Mouse (Mus musculus): ENCODE data around the gene Tmem136.

The Tmem136 gene

DNA sequence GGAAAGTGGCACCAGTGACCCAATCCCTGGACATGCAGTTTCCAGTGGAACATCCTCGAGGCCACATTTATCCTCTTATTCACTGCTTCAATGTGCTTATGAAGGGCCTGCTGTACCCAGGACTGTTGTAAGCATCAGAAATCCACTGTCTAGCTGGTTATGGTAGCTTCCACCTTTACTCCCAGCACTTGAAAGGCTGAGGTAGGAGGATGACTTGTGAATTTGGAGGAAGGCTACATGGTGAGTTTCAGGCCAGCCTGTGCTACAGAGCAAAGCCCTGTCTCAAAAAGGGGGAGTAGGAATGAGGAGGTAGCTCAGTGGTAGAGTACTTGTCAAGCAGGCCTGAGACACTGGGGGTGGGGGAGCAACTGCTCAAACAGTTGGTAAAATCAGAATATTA lies 8.3 kb downstream of the Tmem136 start:
- no peak for DNase-seq

DNA sequence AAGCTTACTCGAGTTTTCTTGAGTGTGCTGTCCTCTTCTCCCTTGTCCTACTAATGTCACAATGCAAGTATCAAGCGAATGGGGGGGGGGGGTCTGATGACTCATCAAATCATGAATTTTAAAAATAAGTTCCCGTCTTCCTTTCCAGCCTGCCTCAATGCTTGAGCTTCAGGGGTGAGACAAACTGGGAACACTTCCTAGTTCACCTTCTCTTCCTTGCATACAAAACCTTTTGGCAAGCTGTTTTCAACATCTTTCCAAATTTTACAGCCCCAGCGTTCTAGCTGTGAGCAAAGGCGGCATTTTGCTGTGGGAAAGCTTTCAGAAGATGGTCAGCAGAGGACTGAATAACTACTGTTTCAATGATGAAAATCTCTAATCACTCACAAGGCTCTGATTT lies 8.8 kb downstream of the Tmem136 start:
- no peak for DNase-seq

DNA sequence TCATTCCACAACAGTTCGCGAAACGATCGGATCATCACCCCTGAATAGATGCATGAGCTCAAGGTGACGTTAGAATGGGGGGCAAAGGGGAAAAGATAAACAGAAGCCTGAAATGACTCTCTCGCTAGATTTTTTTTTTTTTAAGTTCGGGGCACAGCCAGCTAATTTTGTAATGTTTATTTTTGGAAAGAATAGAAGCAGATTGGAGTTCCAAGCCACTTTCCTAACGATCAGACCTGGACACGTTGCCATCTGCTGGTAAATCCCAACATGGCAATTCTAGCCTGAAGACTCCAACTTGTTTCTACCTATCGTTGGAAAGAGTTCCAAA lies 9.2 kb downstream of the Tmem136 start, which contains the start of gene Arhgef12:
Gene Arhgef12, minus strand, starts transcription at position 53 of the 331 bp plus-strand sequence.
- DNase-seq, result no peak

DNA sequence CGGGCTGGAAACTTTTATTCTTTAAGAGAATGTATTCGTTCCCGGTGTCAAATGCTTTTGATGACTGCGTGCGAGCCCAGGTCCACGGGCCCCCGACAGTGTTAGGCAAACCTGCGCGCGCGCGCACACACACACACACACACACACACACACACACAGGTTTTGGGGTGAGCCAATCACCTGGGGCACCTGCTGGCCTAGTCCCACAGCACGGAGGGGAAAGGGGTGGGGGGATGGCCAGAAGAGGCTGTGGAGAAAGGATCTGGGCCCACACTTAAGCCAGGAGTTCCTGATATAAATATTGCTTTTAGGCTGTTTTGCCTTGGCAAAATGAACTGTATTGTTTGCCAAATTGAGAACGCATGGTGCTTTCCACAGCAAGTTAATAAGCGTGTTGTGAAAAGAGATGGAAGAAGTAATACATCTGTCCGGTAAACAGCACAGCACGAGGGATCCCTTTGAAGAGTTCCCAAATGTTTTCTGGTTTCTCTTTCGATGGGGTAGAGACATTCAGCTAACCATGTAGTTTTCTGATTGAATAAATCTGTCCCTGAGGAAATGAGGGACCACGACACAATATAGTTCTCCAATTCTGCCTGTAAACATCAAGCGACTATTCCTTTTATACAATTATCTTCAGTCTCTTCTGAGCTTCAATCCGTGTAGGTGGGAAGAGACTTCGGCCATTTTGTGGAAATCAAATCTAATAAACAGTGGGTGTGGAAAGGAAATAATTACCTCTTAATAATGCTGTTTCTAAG lies 9.8 kb downstream of the Tmem136 start:
- peak in 1 of 2 experiments; percentile 8 for DNase-seq

DNA sequence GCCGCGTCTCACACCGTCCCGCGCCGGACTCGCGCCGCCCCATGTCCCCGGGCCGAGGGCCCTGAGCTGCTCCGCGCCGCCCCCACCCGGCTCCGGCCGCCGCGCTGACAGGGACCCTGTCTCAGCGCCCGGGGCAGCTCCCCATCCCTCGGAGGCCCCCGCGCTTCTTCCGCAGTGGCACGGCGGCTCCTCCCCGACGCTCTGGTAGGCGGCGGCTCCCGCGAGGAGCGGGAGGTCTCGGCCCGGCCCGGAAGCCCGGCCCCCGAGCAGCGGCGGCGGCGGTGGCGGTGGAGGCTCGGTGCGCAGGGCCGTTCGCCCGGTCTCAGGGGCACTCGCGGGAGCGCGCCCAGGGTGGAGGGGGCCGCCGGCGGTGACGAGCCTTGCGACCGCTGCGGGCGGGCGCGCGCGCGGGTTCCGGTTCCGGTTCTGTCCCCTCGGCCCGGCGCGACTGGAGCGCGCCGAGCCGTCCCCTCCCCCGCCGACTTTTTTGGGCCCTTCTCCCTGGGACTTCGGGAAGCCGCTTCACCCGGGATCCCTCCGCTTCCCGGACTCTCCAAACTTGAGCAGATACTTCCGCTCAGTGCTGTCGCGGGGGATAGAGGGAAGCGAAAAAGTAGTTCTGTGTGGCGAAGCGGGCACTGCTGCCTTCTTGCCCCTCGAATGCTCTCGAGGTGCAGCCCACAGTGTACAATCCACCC lies 10.6 kb downstream of the Tmem136 start:
- peak; percentile 28 to 45 for DNase-seq

DNA sequence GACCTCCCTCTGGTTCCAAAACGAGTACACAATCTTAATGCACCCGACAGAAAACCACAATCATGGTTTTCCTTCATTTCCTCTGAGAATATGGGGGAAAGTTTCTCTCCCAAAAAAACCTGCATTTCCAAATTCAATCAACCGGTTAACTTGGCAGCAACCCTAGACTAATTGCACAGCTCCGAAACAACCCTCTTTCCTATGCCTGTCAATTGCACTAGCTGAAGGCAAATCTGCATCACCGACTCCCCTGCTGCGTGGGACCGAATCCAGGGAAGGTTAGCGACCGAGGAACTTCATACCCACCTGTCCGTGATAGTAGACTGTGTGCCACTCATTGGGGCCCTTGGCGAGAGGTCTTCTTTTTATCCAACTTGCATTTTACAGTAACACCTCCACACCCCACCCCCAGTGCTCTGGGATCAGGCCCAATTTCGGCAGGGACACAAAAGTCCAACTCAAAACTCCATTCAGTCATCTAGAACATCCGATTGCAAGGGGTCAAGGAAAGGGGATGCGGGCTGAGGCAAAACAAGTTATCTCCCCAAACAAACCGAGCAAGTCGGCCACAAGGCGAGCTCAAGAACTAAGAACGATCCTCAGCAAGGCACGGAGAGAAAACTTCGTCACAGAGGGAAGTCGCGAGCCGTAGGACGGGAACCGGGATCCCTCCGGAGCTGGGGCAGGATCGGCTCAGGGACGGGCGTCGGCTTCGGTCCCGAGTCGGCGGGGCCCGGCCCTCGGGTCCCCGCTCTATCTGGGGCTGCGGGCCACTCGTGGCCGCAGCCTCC lies 11.3 kb downstream of the Tmem136 start:
- no peak for DNase-seq

DNA sequence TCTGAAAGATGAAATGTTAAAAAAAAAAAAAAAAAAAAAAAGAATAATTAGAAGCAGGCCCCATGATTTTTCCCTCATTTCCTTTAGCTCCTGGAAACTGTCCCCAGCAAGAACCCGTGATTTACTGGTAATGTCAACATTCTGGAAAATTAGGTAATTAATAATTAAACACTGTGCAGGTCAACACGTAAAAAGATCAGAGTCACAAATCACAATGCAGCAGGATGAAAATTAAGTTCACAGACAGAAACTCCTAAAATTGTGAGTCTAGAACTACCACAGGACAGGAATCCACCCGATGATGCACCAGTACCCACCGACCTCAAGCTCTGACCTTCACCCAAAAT lies 11.9 kb downstream of the Tmem136 start:
- DNase-seq, result no peak

DNA sequence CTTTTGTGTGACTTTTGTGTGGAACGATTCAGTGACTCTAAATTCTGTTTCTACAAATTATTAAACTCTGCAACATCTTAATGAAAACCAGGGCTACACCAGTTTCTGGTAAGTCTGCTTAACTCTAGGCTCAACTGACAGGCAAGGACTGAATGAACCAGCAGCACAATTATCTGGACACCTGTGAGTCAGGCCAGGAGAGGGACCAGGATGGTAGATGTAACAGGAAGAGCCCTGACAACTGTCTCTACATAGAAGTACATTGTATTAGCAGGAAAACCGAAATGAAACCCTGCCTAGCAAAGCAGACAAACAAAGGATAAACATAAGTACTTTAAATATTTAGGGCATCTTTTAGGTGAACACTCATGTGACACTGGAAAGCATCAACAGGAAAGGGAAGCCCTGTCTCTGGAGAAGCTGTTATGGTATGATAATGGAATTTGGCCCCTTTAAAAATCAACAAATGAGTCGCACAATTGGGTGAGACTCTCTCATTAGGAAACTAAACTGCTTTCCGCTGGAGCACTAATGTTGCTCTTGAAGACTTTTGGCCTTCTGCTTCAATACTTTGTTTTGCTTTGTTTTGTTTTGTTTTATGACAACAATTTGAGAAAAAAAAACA lies 12.6 kb downstream of the Tmem136 start:
- DNase-seq, result no peak

DNA sequence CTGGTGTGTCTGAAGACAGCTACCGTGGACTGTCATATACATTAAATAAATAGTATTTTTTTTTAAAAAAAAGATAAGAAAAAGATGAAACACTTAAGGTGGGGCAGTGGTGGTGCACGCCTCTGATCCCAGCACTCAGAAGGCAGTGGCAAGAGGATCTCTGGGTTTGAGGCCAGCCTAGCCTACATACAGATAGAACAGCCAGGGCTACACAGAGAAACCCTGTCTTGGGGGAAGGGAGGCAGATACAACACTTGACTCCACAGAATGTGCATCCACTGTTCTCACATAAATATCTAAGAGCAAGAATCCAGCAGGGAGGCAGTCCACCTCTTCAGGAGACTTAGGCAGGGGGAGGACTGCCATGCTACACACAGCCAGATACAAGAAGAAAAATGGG lies 13.4 kb downstream of the Tmem136 start:
- DNase-seq, result no peak

DNA sequence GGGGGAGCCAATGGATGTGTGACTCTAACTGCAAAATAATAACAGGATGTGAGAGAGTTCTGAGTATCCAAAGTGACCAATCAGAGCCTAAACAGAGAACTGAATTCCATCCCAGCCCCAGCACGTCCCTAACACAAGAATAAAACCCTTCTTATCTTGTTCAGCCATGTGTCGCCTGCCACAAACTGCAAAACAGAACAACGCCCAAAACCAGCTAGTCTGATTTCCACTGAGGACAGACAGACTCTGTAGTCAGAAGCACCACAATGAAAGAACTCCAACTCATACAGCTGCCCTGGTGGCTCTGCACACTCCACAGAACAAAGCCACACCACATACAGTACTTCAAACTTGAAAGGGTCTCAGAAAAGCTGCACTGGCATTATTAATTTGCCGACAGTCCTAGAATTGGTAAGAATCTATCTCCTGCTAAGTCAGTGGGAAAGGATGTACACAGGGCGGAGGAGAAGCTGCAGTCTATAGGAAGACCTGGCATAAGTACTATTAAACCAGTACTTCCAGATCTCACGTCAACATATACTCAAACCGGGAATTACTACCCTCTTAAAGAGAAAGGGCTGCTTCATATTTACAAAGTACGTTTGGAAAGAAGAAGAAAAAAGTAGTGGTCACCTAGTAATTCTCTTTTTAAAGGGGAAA lies 14.3 kb downstream of the Tmem136 start:
- DNase-seq, result no peak

DNA sequence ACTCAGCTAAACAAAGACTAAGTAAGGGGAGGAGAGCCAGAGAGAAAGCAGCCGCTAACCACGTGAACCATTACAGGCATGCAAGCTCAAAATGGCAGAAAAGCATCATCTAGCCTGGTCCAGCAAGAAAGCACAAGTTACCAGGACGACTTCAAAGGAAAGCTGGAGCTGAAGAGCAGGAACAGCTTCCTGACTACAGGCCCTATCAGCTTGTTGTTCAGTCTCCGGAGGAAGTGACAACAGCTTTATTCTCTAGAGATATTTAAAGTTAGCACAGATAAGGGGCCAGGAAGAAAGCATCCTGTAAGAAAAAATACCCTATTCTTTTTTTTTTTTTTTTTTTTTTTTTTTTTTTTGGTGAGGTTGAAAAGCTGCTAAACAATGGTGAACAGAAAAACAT lies 17.4 kb downstream of the Tmem136 start:
- no peak for DNase-seq

DNA sequence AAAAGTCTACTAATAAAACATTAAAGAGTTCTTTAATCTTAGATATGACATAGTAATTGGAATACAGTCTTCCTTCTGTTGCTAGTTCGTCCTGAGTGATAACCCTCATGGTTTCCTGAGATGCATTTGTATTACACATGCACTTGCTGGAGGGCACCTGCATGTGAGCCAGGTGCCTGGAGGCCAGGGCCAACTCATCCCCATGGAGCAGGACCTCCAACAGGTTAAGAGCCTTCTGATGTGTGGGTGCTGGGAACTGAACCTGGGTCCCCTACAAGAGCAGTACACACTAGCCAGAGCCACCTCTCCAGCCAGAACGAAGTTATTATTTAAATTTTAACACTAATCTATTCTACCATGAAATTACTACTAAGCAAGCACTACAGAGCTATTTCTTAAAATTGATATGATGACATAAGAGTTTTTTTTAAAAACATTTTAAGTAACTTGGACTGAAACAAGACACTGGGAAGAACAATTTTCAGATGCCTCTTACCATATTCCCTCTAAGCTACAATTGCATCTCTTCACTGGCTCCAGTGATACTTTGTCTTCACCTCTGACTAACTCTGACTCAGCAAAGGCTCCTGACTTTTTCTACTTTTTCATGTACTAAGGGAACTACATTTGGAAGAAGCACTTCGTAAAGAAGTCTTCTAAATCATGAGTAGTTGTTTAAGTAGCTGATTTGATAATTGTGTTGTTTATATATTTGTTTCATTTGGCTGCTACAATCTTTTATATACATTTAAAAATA lies 18.4 kb downstream of the Tmem136 start:
- DNase-seq, result no peak

DNA sequence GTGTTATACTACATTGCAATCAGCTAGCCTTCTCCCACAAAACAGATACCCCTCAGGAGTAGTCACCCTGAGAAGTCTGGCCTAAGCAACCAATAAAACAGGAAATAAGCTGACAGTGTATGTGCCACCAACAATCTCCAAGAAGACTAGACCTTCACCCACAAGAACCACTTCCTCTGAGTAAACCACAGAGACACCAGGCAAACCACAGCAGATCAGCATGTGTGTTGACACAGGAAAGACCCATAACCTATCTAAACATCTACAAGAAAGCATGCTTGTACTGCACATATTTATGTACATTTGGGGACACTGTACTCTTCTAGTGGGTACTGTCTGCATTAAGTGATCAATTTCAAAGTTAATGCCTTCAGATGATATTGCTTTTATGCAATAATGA lies 20.0 kb downstream of the Tmem136 start:
- DNase-seq, result peak; percentile 25 to 66

DNA sequence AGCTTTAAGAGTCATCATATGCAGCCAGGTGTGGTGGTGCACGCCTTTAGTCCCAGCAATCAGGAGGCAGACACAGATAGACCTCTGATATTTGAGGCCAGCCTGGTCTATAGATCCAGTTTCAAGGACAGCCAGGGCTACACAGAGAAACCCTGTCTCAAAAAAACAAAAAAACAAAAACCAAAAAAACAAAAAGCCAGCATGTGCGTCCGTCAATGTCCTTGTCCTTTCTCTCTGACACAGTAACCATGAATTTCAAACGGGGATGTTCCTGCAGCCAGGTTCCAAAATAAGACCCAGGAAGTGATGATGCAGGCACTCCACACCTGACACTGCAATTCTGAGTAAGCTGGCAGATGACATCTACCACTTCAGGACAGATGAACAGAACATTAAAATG lies 21.5 kb downstream of the Tmem136 start:
- no peak for DNase-seq

DNA sequence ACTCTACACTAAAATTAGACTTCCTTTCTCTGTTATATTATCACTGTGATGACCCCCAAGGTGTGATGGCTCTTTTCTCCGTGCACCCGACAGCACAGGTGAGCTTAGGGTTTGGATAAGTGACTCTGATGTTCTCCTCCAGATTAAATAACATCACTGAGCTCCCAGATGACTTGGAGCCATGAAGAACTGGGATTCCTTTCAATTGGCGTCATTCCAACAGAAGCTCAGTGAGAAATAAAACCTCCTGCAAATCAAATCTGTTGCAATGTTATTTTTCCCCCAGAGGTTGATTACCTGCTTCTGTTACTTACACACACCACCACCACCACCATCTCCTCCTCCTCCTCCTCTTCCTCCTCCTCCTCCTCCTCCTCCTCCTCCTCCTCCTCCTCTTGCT lies 22.6 kb downstream of the Tmem136 start:
- no peak for DNase-seq

DNA sequence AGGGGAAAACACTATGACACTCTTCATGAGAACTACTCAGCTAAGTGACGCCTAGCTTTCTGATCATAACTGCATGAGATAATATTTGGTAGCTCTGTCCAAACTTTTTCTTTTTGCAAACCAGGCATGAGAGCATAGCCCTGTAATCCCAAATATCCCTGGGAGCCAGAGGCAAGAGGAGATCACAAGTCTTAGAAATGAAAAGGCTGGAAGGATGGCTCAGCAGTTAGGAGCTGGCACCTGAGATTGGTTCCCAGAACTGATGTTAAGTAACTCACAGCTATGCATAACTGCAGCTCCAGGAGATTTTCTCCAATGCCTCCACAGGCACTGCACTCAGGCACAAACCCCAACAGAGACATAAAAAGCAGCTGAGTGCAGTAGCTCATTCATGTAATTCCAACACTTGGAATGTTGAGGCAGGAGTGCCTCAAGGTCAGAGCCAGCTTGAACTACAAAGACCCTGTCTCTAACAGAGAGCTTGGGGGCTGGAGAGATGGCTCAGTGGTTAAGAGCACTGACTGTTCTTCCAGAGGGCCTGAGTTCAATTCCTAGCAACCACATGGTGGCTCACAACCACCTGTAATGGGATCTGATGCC lies 30.6 kb downstream of the Tmem136 start:
- no peak for DNase-seq

DNA sequence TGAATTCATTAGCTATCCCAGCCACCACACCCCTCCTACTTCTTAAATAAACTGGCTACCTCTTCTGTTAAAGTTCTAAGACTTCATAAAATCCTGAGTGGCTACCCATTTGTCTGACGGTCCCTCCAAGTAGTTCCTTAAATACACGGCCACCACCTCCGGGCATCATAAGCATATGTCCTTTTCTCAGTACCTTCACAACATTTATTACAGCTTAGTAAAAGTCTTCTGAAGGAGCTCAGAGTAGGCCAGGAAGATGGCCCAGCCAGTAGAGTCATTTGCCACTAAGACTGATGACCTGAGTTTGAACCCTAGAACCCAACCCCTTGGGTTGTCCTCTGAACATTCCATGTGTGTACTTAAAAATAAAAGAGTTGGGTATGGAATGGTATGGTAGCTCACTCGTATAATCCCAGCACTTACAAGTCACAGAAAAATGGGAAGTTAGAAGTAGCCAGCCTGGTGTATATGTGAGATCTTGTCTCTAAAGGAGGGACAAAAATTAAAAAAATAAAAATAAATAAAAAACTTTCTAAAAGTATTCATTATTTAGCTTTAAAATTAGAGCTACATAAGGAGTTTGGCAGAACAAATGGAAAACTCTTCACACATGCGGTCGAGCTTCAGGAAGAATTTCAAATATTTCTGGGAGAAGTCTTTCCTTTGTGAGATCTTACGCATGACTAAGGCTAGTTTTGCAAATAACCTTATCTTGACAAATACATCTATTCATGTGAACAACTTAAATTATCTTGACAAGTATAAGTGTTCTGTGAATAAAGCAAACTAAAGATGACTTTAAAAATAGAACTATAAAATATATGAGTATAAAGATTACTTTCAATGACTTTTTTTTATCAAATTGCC lies 31.6 kb downstream of the Tmem136 start:
- no peak for DNase-seq

DNA sequence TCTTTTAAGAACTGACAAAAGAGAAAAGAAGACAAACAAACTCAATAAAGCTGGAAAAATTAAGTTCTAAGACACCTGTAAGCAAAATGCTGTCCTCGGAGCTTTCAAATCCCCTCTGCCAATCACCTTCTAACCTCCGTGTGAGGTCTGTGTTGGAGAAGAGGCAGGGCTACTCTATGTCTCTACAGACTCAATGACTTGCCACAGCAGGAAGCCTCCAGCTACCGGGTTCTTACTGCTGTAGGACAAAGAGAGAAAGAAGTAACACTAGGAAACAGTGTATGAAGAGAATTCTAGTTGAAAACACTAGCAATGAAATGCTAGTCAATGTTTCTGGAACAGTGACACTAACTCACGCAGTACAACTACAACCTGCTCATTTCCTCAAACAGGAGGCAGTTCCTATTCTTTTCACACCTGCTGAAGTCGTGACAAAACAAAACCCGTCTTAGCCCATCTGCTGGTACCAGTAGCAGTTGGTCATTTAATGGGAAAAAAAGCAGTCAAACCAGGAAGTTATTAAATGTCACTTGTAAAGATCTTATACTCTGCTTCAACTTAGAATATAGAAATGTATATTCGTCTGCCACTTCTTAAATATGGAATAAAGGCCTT lies 32.8 kb downstream of the Tmem136 start:
- DNase-seq, result no peak

DNA sequence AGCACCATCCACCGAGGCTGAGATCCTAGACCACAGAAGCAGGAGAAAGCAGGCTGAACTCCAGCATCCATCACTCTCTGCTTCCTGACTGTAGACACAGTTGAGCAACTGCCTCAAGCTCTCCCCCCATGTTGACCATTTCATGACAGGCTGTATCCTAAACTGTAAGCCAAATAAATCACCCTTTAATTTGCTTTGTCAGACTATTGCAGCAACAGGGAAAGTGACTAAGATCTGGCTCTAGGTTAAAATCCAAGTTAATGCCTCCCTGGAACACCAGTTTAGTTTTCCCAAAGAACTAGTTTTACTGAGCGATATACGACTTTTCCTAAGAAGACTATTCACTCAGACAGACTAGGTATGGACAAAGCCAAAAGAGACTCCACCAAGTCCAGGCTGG lies 37.7 kb downstream of the Tmem136 start:
- DNase-seq, result no peak

DNA sequence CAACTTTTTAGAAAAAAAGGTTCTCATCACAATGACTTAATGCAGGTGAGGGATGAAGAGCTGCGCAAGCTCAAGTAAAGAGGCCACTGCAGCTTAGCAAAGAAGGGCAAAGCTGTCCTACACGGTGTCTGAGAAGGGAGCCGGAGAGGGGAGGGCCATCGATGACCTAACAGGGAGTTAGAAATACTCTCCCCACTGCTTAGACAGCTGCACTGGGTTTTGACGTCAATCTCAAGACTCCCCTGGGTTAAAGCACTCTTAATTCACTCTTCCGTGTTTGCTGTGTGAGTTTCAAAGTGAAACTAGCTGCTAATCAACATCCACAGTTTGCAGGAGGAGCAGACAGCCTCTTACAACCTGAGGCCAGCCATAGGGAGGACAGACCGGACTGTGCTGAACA lies 40.2 kb downstream of the Tmem136 start:
- no peak for DNase-seq

All from thymus, adult 18-20 months (tissue).